Mouse (Mus musculus): ENCODE results near the gene Tmem98. TPM values are rescaled to one million over a fixed set of nuclear protein-coding genes. Genes with fewer than 3 reads are reported as not detected.

The Tmem98 gene
- polyA plus RNA-seq, 1 experiment from 2014 or later: 80.3 TPM

DNA sequence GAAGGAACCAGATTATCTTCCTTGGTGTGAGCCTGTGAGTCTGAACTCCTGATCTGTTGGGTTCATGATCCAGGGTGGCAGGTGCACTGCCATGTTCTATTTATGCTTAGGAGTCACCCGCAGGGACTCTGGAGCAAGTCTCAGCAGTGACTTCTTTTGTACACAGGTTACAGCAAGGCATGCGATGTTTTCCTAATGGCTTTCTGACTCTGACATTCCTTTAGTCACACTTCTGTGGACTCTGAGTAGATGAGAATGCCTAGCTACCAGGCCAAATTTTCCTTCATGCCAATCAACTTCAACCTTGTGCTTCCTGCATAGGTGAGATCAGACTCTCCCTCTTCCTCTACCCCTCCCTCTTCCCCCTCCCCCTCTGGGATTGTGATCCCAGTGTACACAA, 25.4 kb downstream of the Tmem98 start:
- H3K4me3 ChIP-seq (ENCODE audit: low read depth, low read length): no peak overlapping the region
- H3K9ac ChIP-seq (ENCODE audit: low read depth, low read length): no peak overlapping the region
- DNase-seq (ENCODE audit: low spot score) (no peak), ATAC-seq (ENCODE audit: low FRiP score) (no peak)
- no peaks in the 10 kb centered on the region for H3K27me3 ChIP-seq (ENCODE audit: control insufficient read depth, insufficient read depth, low read length)
- no peak overlapping the region for H3K27ac ChIP-seq (ENCODE audit: low read depth, low read length)
- H3K4me2 ChIP-seq (replicated peaks; ENCODE audit: low read depth, low read length): no peak overlapping the region
- no peaks in the 10 kb centered on the region for H3K36me3 ChIP-seq (ENCODE audit: control insufficient read depth, insufficient read depth, low read length)
- no peaks in the 10 kb centered on the region for H3K4me1 ChIP-seq (replicated peaks; ENCODE audit: control insufficient read depth, insufficient read depth, low read length)
- no peaks in the 10 kb centered on the region for H3K9me3 ChIP-seq (ENCODE audit: control insufficient read depth, low read length)
- 79% methylated on average over 2 of the region's 2 CpGs for WGBS

DNA sequence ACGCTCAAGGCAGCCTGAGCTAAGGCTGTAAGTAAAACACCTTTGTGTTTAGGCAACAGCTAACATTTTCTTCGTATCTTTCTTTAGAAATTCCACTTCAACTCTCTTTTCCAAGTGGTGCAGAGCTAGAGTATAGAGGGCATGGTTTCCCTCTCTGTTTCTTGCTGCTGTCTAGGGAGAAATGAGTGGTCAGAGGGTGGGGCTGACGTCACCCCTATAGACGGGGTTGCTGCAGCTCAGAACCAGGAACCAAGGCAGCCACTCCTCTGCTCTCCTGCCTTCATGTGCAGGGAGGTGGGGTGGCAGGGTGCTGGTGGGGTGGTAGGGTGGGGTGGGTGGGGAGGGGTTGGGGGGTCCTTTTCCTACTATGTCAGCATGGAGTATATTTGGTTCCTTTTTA, 25.9 kb downstream of the Tmem98 start:
- H3K36me3 ChIP-seq (ENCODE audit: control insufficient read depth, insufficient read depth, low read length): no peaks in the 10 kb centered on the region
- 75% methylated on average over 4 of the region's 4 CpGs for WGBS
- no peaks in the 10 kb centered on the region for H3K4me1 ChIP-seq (replicated peaks; ENCODE audit: control insufficient read depth, insufficient read depth, low read length)

DNA sequence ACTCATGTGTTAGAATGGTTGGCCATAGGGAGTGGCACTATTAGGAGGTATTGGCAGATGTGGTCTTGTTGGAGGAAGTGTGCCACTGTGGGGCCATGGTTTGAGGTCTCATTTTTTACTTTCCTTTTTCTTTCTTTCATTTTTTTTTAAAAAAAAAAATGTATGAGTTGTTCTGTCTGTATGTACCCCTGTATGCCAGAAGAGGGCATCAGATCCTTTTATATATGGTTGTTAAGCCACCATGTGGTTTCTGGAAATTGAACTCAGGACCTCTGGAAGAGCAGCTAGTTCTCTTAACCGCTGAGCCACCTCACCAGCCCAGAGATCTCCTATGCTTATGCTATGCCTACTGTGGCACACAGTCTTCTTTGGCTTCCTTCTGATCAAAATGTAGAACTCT, 28.7 kb downstream of the Tmem98 start:
- no peak for ATAC-seq (ENCODE audit: low FRiP score)
- no peaks in the 10 kb centered on the region for H3K9me3 ChIP-seq (ENCODE audit: control insufficient read depth, low read length)
- 64% methylated on average over 1 of the region's 1 CpGs for WGBS
- no peaks in the 10 kb centered on the region for H3K27me3 ChIP-seq (ENCODE audit: control insufficient read depth, insufficient read depth, low read length)
- no peaks in the 10 kb centered on the region for H3K36me3 ChIP-seq (ENCODE audit: control insufficient read depth, insufficient read depth, low read length)
- H3K4me3 ChIP-seq (ENCODE audit: low read depth, low read length): no peak overlapping the region
- H3K4me2 ChIP-seq (replicated peaks; ENCODE audit: low read depth, low read length): no peak overlapping the region
- H3K4me1 ChIP-seq (replicated peaks; ENCODE audit: control insufficient read depth, insufficient read depth, low read length): no peaks in the 10 kb centered on the region
- H3K9ac ChIP-seq (ENCODE audit: low read depth, low read length): no peak overlapping the region
- no peak overlapping the region for H3K27ac ChIP-seq (ENCODE audit: low read depth, low read length)
- no peak for DNase-seq (ENCODE audit: low spot score)

More for the DNA sequence above, 25.9 kb downstream of the Tmem98 start:
- no peak overlapping the region for H3K27ac ChIP-seq (ENCODE audit: low read depth, low read length)
- ATAC-seq (ENCODE audit: low FRiP score) (no peak), DNase-seq (ENCODE audit: low spot score) (no peak)
- H3K4me2 ChIP-seq (replicated peaks; ENCODE audit: low read depth, low read length): no peak overlapping the region
- no peak overlapping the region for H3K9ac ChIP-seq (ENCODE audit: low read depth, low read length)
- H3K9me3 ChIP-seq (ENCODE audit: control insufficient read depth, low read length): no peaks in the 10 kb centered on the region
- H3K4me3 ChIP-seq (ENCODE audit: low read depth, low read length): no peak overlapping the region
- no peaks in the 10 kb centered on the region for H3K27me3 ChIP-seq (ENCODE audit: control insufficient read depth, insufficient read depth, low read length)

DNA sequence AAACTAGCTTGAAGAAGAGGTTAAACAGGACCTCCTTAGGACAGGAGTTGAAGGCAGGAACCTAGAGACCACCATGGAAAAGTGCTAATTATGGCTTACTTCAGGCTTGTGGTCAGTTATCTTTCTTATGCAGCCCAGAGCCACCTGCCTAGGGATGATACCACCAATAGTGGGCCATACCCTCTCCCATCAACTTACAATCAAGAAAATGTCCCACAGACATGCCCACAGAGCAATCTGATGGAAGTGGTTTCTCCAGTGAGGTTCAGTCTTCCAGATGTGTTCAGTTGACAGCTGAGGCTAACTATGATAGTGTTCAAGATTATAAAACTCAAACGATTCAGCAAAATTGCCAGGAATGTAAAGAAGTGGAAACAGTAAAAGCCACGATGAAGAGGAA, 33.5 kb downstream of the Tmem98 start:
- DNase-seq (ENCODE audit: low spot score) (no peak), ATAC-seq (ENCODE audit: low FRiP score) (no peak)
- no peaks in the 10 kb centered on the region for H3K9me3 ChIP-seq (ENCODE audit: control insufficient read depth, low read length)
- no peak overlapping the region for H3K9ac ChIP-seq (ENCODE audit: low read depth, low read length)
- no peaks in the 10 kb centered on the region for H3K36me3 ChIP-seq (ENCODE audit: control insufficient read depth, insufficient read depth, low read length)
- no peak overlapping the region for H3K4me2 ChIP-seq (replicated peaks; ENCODE audit: low read depth, low read length)
- no peak overlapping the region for H3K4me3 ChIP-seq (ENCODE audit: low read depth, low read length)
- 90% methylated on average over 2 of the region's 2 CpGs for WGBS
- H3K27me3 ChIP-seq (ENCODE audit: control insufficient read depth, insufficient read depth, low read length): no peaks in the 10 kb centered on the region
- H3K27ac ChIP-seq (ENCODE audit: low read depth, low read length): no peak overlapping the region
- H3K4me1 ChIP-seq (replicated peaks; ENCODE audit: control insufficient read depth, insufficient read depth, low read length): no peaks in the 10 kb centered on the region

DNA sequence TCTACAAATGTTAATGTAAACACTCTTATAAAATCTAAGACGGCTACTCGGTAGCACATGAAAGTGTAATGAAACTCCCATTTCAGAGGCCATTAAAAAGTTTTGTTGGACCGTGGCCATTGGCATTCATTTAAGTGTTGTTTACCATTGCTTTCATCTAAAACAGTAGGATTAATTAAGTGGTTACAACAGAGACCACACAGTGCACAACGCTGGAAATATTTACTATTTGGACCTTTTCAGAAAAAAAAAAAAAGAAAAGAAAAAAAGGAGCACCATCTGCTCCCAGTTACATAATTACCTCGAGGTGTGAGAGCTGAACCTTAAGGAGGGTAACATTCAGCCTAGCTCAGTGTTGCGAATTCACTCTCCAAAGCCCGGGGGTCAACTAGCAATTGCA, 35.5 kb downstream of the Tmem98 start:
- H3K4me3 ChIP-seq (ENCODE audit: low read depth, low read length): no peak overlapping the region
- no peaks in the 10 kb centered on the region for H3K4me1 ChIP-seq (replicated peaks; ENCODE audit: control insufficient read depth, insufficient read depth, low read length)
- no peaks in the 10 kb centered on the region for H3K36me3 ChIP-seq (ENCODE audit: control insufficient read depth, insufficient read depth, low read length)
- H3K4me2 ChIP-seq (replicated peaks; ENCODE audit: low read depth, low read length): no peak overlapping the region
- DNase-seq (ENCODE audit: low spot score) (no peak), ATAC-seq (ENCODE audit: low FRiP score) (no peak)
- no peaks in the 10 kb centered on the region for H3K27me3 ChIP-seq (ENCODE audit: control insufficient read depth, insufficient read depth, low read length)
- no peak overlapping the region for H3K27ac ChIP-seq (ENCODE audit: low read depth, low read length)
- H3K9ac ChIP-seq (ENCODE audit: low read depth, low read length): no peak overlapping the region
- no peaks in the 10 kb centered on the region for H3K9me3 ChIP-seq (ENCODE audit: control insufficient read depth, low read length)
- WGBS: 78% methylated on average over 7 of the region's 7 CpGs

DNA sequence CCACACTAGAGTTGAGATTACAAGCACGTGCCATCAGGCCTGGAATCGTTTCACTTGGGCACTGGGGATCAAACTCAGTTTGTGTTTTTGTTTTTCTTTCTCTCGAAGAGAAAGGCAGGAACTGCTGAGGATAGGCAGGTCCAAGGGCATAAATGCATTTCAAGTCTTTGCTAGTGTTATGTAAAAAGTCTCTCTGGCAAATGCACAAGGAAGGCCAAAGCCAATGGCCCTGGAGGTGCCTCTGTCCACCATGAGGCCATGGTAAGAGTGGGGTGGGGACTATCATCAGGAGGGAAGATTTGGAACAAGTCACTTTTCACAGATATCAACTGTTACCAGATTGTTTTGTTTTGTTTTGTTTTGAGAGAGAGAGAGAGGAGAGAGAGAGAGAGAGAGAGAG, 36.1 kb downstream of the Tmem98 start:
- Histone ChIP-seq H3K9ac (ENCODE audit: low read depth, low read length) (no peak overlapping the region), H3K4me3 (ENCODE audit: low read depth, low read length) (no peak overlapping the region), H3K36me3 (ENCODE audit: control insufficient read depth, insufficient read depth, low read length) (no peaks in the 10 kb centered on the region), H3K27me3 (ENCODE audit: control insufficient read depth, insufficient read depth, low read length) (no peaks in the 10 kb centered on the region), H3K27ac (ENCODE audit: low read depth, low read length) (no peak overlapping the region), H3K9me3 (ENCODE audit: control insufficient read depth, low read length) (no peaks in the 10 kb centered on the region), H3K4me1 (replicated peaks; ENCODE audit: control insufficient read depth, insufficient read depth, low read length) (no peaks in the 10 kb centered on the region), H3K4me2 (replicated peaks; ENCODE audit: low read depth, low read length) (no peak overlapping the region)
- ATAC-seq (ENCODE audit: low FRiP score) (no peak), DNase-seq (ENCODE audit: low spot score) (no peak)
- 45% methylated on average over 3 of the region's 3 CpGs for WGBS

DNA sequence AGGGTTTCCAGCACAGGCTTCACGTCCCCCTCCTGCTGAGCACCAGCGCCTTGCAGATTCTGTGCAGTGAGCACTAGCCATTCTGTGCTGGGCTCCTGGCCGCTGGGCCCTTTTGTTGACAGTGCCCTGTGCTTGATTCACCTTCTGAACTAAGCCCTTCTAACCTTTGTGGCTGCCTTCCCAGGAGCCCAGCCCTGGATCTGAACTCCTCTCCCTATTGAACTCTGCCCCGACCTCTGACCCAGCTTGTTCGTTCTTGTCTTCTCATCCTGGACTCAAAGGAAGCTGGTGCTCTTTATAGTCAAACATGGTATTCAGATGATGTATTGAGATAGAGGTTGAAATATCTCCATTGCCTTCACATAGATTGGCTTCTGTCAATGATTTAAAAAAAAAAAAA, 38.2 kb downstream of the Tmem98 start:
- Histone ChIP-seq H3K4me3 (ENCODE audit: low read depth, low read length) (no peak overlapping the region), H3K27me3 (ENCODE audit: control insufficient read depth, insufficient read depth, low read length) (no peaks in the 10 kb centered on the region), H3K27ac (ENCODE audit: low read depth, low read length) (no peak overlapping the region), H3K9ac (ENCODE audit: low read depth, low read length) (no peak overlapping the region), H3K9me3 (ENCODE audit: control insufficient read depth, low read length) (no peaks in the 10 kb centered on the region), H3K4me2 (replicated peaks; ENCODE audit: low read depth, low read length) (no peak overlapping the region), H3K36me3 (ENCODE audit: control insufficient read depth, insufficient read depth, low read length) (no peaks in the 10 kb centered on the region), H3K4me1 (replicated peaks; ENCODE audit: control insufficient read depth, insufficient read depth, low read length) (no peaks in the 10 kb centered on the region)
- ATAC-seq (ENCODE audit: low FRiP score): no peak
- DNase-seq (ENCODE audit: low spot score): no peak
- 47% methylated on average over 5 of the region's 5 CpGs for WGBS

DNA sequence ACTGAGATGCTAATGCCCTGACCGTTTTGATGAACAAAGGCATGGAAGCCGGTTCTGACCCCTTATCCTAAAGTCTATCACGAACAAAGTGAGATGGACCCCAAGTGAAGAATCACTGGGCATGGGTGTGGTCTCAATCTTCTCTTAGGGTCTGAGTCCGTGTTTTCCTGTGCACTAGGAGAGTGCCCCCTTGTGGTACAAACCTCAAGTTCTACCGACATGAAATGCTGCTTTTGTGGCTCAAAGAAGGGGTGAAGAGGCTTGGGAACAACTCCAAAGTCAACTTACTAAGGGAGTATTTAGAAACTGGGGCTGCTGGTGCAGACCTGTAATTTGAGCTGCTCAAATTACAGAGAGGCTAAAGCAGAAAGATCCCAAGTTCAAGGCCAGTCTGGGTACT, 41.9 kb downstream of the Tmem98 start:
- 49% methylated on average over 5 of the region's 5 CpGs for WGBS
- ATAC-seq (ENCODE audit: low FRiP score): no peak
- no peaks in the 10 kb centered on the region for H3K4me1 ChIP-seq (replicated peaks; ENCODE audit: control insufficient read depth, insufficient read depth, low read length)

DNA sequence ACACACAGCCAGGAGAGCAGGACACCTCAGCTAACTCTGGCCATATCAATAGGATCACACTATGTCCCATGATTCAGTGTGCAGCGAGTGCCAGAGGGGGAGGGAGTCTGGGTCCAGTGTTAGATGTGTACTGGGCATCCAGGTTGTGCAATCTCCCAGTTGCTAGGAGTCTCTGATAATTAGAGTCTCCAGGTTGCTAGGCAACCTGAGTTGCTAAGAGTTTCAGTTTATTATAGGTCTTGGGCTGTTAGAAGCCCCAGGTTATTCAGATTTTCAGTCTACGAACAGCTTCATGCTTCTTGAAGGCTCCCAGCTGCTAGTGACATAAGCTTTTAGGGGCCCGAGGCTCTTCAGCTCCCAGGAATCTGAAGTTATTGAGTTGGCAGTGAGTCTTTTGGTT, 43.0 kb downstream of the Tmem98 start:
- no peak overlapping the region for H3K9ac ChIP-seq (ENCODE audit: low read depth, low read length)
- DNase-seq (ENCODE audit: low spot score): peak; percentile 5
- H3K27me3 ChIP-seq (ENCODE audit: control insufficient read depth, insufficient read depth, low read length): no peaks in the 10 kb centered on the region
- 71% methylated on average over 3 of the region's 3 CpGs for WGBS
- H3K4me3 ChIP-seq (ENCODE audit: low read depth, low read length): no peak overlapping the region
- no peaks in the 10 kb centered on the region for H3K9me3 ChIP-seq (ENCODE audit: control insufficient read depth, low read length)
- no peaks in the 10 kb centered on the region for H3K36me3 ChIP-seq (ENCODE audit: control insufficient read depth, insufficient read depth, low read length)
- H3K4me1 ChIP-seq (replicated peaks; ENCODE audit: control insufficient read depth, insufficient read depth, low read length): no peaks in the 10 kb centered on the region
- H3K4me2 ChIP-seq (replicated peaks; ENCODE audit: low read depth, low read length): no peak overlapping the region
- ATAC-seq (ENCODE audit: low FRiP score): no peak
- no peak overlapping the region for H3K27ac ChIP-seq (ENCODE audit: low read depth, low read length)

More for the DNA sequence above, 41.9 kb downstream of the Tmem98 start:
- Histone ChIP-seq H3K36me3 (ENCODE audit: control insufficient read depth, insufficient read depth, low read length) (no peaks in the 10 kb centered on the region), H3K27me3 (ENCODE audit: control insufficient read depth, insufficient read depth, low read length) (no peaks in the 10 kb centered on the region), H3K4me2 (replicated peaks; ENCODE audit: low read depth, low read length) (no peak overlapping the region), H3K27ac (ENCODE audit: low read depth, low read length) (no peak overlapping the region), H3K9ac (ENCODE audit: low read depth, low read length) (no peak overlapping the region), H3K4me3 (ENCODE audit: low read depth, low read length) (no peak overlapping the region), H3K9me3 (ENCODE audit: control insufficient read depth, low read length) (no peaks in the 10 kb centered on the region)
- DNase-seq (ENCODE audit: low spot score): peak; percentile 54
